Mouse (Mus musculus) midbrain, embryonic 16.5 days (tissue): ENCODE measurements around the gene Coq10a. TPM values are rescaled to one million over a fixed set of nuclear protein-coding genes. Genes with fewer than 3 reads are reported as not detected.
A peak's percentile ranks its signal among the peaks of the same experiment; 100 is the strongest.

Experiments
- ATAC-seq: fragments of 200-750 bp; cut with Nextera tagmentation; 2 replicates; pipeline ENCODE4 v1.8.0; 2017; ENCODE audit warnings: moderate TSS enrichment
- H3K27ac ChIP-seq: fragments of 300-500 bp; sonication (generic); 2 replicates; pipeline ENCODE4 v1.5.1; 2014; ENCODE audit warnings: mild to moderate bottlenecking, low read length, mixed read lengths
- H3K27me3 ChIP-seq: fragments of 300-500 bp; sonication (generic); 2 replicates; pipeline ENCODE4 v1.6.1; 2014; ENCODE audit warnings: low read depth, low read length, mixed read lengths; ENCODE audit not compliant: control insufficient read depth, insufficient read depth
- H3K36me3 ChIP-seq: fragments of 300-500 bp; sonication (generic); 2 replicates; pipeline ENCODE4 v1.6.1; 2014; ENCODE audit warnings: mild to moderate bottlenecking, low read length, moderate library complexity, mixed read lengths; ENCODE audit not compliant: control insufficient read depth, insufficient read depth
- H3K4me1 ChIP-seq: fragments of 300-500 bp; sonication (generic); 2 replicates; pipeline ENCODE4 v1.6.1; 2014; ENCODE audit warnings: mild to moderate bottlenecking, low read length, mixed read lengths; ENCODE audit not compliant: control insufficient read depth, insufficient read depth
- H3K4me2 ChIP-seq: fragments of 300-500 bp; sonication (generic); 2 replicates; pipeline ENCODE4 v1.6.1; 2014; ENCODE audit warnings: mild to moderate bottlenecking, low read length, mixed read lengths
- H3K4me3 ChIP-seq: fragments of 300-500 bp; sonication (generic); 2 replicates; pipeline ENCODE4 v1.5.1; 2014; ENCODE audit warnings: low read depth, mild to moderate bottlenecking, low read length, moderate library complexity, mixed read lengths
- H3K9ac ChIP-seq: fragments of 300-500 bp; sonication (generic); 2 replicates; pipeline ENCODE4 v1.6.1; 2014; ENCODE audit warnings: low read depth, low read length, mixed read lengths
- H3K9me3 ChIP-seq: fragments of 300-500 bp; sonication (generic); replicated peaks from 2 replicates; pipeline ENCODE4 v1.6.1; 2014; ENCODE audit warnings: mild to moderate bottlenecking, low read length, mixed read lengths; ENCODE audit not compliant: control insufficient read depth, poor library complexity, severe bottlenecking
- WGBS: fragments of 180-500 bp; shearing (Covaris S2); extraction: QIAGEN DNeasy Blood & Tissue Kit; methylation state at CpG from one replicate; pipeline ENCODE4 v1.1.7; 2014; 5-methylcytosine and 5-hydroxymethylcytosine counted together
- polyA plus RNA-seq: library from polyadenylated mRNA; unstranded; fragments of >200 nt; fragmentation: Nextera tagmentation; extraction: Ambion mirVana; gene quantifications from 2 replicates; pipeline ENCODE4 v1.2.1, GENCODE M21; 2015

Coq10a gene
- polyA plus RNA-seq, 1 experiment from 2014 or later: 36.8 TPM

DNA sequence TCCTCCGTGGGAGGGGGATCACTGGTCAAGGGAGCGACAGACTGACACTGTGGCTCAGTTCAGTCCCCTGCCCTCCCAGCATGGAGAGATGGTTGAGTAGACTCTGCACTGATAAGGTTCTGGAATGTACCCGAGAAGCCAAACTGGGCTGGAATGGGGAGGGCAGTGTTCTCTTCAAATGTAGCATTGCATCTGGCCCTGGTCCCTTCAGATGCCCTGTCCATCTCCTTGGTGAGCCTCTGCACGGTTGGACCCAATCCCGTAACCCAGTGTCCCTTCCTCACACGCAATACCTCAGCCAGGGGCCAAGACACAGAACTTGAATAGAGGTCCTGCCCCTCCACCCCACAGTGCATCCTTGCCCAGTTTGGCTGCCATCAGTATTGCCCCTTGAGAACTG is 23.1 kb upstream of the Coq10a start:
- H3K36me3 ChIP-seq: peaks cover 33% of the 10 kb centered on the region
- 80% methylated on average over 6 of the region's 6 CpGs for WGBS
- no peak overlapping the region for H3K4me3 ChIP-seq
- H3K27me3 ChIP-seq: no peaks in the 10 kb centered on the region
- no peaks in the 10 kb centered on the region for H3K4me1 ChIP-seq
- no peak overlapping the region for H3K4me2 ChIP-seq
- no peak overlapping the region for H3K27ac ChIP-seq
- no peak for ATAC-seq
- H3K9ac ChIP-seq: no peak overlapping the region
- H3K9me3 ChIP-seq: no peaks in the 10 kb centered on the region

DNA sequence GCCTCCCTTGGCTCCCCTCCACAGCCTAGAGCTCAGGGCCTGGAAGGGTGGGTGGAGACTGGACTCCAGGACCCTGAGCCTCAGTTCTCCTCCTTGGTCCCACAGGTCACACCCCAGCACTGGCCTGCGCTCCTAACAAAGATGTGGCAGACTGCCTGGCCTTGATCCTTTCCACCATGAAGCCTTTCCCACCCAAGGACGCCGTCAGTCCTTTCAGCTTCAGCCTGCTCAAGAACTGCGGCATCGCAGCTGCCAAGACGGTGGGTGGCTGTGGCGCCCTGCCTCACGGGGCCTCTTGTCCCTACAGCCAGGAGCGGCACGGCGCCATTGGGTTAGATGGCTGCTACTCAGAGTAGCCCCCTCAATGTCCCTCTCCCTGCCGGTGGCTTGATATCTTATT is 21.6 kb upstream of the Coq10a start:
- Histone ChIP-seq H3K4me1 (no peaks in the 10 kb centered on the region), H3K4me3 (no peak overlapping the region), H3K27ac (no peak overlapping the region), H3K9me3 (no peaks in the 10 kb centered on the region), H3K4me2 (no peak overlapping the region), H3K36me3 (peaks cover 37% of the 10 kb centered on the region), H3K27me3 (no peaks in the 10 kb centered on the region), H3K9ac (no peak overlapping the region)
- 86% methylated on average over 12 of the region's 12 CpGs for WGBS
- ATAC-seq: no peak

- Histone ChIP-seq H3K4me1 (no peaks in the 10 kb centered on the region), H3K27me3 (no peaks in the 10 kb centered on the region), H3K9me3 (no peaks in the 10 kb centered on the region), H3K4me3 (no peak overlapping the region), H3K27ac (no peak overlapping the region), H3K36me3 (peaks cover 37% of the 10 kb centered on the region), H3K4me2 (no peak overlapping the region), H3K9ac (no peak overlapping the region)
- ATAC-seq: no peak
- WGBS: 89% methylated on average over 6 of the region's 6 CpGs
Observed at GRCm38 (mm10) chr10:128389570-128389969, 20.8 kb upstream of the Coq10a start.

- Histone ChIP-seq H3K27me3 (no peaks in the 10 kb centered on the region), H3K36me3 (peaks cover 37% of the 10 kb centered on the region), H3K27ac (no peak overlapping the region), H3K9ac (no peak overlapping the region), H3K4me3 (no peak overlapping the region), H3K4me2 (no peak overlapping the region), H3K4me1 (no peaks in the 10 kb centered on the region), H3K9me3 (no peaks in the 10 kb centered on the region)
- no peak for ATAC-seq
- 87% methylated on average over 14 of the region's 14 CpGs for WGBS
Observed at GRCm38 (mm10) chr10:128388941-128389340, 20.1 kb upstream of the Coq10a start.

DNA sequence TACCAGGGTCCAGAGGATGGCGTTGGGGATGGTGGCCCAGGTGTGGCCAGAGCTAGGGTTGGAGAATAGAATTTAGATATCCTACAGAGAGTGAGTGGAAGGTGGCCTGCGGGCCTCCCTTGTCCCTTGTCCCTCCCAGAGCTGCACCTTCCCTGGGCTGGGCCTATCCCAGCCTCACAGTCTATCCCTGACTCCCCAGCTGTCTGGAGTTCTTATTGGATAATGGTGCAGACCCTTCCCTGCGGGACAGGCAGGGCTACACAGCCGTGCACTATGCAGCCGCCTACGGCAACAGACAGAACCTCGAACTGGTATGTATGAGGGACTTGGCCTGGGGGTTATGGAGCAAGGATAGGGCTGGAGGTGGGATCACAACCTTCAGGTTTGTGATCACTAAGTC is 17.1 kb upstream of the Coq10a start:
- H3K9ac ChIP-seq: no peak overlapping the region
- no peak overlapping the region for H3K27ac ChIP-seq
- no peak overlapping the region for H3K4me3 ChIP-seq
- H3K27me3 ChIP-seq: no peaks in the 10 kb centered on the region
- no peak for ATAC-seq
- peaks cover 54% of the 10 kb centered on the region for H3K36me3 ChIP-seq
- H3K4me2 ChIP-seq: no peak overlapping the region
- H3K9me3 ChIP-seq: no peaks in the 10 kb centered on the region
- WGBS: 98% methylated on average over 7 of the region's 7 CpGs
- no peaks in the 10 kb centered on the region for H3K4me1 ChIP-seq

DNA sequence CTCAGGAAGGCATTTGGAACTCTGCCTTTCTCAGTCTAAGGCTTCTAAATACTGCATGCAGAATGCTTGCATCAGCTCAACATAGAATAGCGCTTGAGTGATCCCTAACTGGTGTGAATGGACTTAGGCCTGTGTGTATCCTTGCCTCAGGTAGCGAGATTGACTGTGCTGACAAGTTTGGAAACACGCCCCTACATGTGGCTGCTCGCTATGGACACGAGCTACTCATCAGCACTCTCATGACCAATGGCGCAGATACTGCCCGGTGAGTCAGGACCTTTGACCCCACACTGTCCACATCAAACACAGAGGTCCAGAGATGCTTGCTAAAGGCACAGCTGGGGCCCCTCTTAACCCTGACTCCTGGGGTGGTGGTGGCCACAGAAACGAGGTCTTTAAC is 13.7 kb upstream of the Coq10a start:
- Histone ChIP-seq H3K4me1 (peaks cover 15% of the 10 kb centered on the region), H3K9ac (no peak overlapping the region), H3K4me3 (no peak overlapping the region), H3K4me2 (no peak overlapping the region), H3K9me3 (no peaks in the 10 kb centered on the region), H3K27me3 (no peaks in the 10 kb centered on the region), H3K27ac (no peak overlapping the region), H3K36me3 (peaks cover 41% of the 10 kb centered on the region)
- no peak for ATAC-seq
- 86% methylated on average over 8 of the region's 8 CpGs for WGBS

- H3K9me3 ChIP-seq: no peaks in the 10 kb centered on the region
- H3K4me2 ChIP-seq: no peak overlapping the region
- H3K27ac ChIP-seq: no peak overlapping the region
- H3K9ac ChIP-seq: no peak overlapping the region
- ATAC-seq: no peak
- peaks cover 22% of the 10 kb centered on the region for H3K4me1 ChIP-seq
- H3K4me3 ChIP-seq: no peak overlapping the region
- WGBS: 86% methylated on average over 5 of the region's 5 CpGs
- H3K36me3 ChIP-seq: peaks cover 38% of the 10 kb centered on the region
- no peaks in the 10 kb centered on the region for H3K27me3 ChIP-seq
Observed at GRCm38 (mm10) chr10:128380565-128380964, 11.8 kb upstream of the Coq10a start.

DNA sequence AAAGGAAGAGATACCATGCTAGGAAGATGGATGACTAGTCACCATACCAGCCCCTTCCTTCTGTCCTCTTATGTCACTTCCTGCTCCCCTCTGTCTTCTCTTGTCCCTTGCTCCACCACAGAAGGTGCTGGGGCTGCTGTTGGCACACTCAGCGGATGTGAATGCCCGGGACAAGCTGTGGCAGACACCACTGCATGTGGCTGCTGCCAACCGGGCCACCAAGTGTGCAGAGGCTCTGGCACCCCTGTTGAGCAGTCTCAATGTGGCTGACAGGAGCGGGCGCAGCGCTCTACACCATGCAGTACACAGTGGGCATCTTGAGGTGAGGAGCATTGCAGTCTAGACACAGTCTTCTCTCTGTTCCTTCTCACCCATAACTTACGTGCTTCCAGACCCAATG is 10.5 kb upstream of the Coq10a start:
- no peak overlapping the region for H3K27ac ChIP-seq
- H3K27me3 ChIP-seq: no peaks in the 10 kb centered on the region
- H3K4me1 ChIP-seq: peaks cover 22% of the 10 kb centered on the region
- ATAC-seq: no peak
- H3K4me3 ChIP-seq: no peak overlapping the region
- peaks cover 38% of the 10 kb centered on the region for H3K36me3 ChIP-seq
- no peak overlapping the region for H3K4me2 ChIP-seq
- 94% methylated on average over 7 of the region's 7 CpGs for WGBS
- no peaks in the 10 kb centered on the region for H3K9me3 ChIP-seq
- H3K9ac ChIP-seq: no peak overlapping the region

GRCm38 (mm10) chr10:128378462-128378861 is 9.7 kb upstream of the Coq10a start:
- H3K9ac ChIP-seq: peak overlapping the region; percentile 99
- peaks cover 34% of the 10 kb centered on the region for H3K36me3 ChIP-seq
- 48% methylated on average over 3 of the region's 3 CpGs for WGBS
- H3K9me3 ChIP-seq: no peaks in the 10 kb centered on the region
- H3K4me1 ChIP-seq: peaks cover 22% of the 10 kb centered on the region
- peak overlapping the region; percentile 84 for H3K4me2 ChIP-seq
- ATAC-seq: no peak
- H3K4me3 ChIP-seq: peak overlapping the region; percentile 94
- H3K27ac ChIP-seq: peak overlapping the region; percentile 98
- H3K27me3 ChIP-seq: no peaks in the 10 kb centered on the region
